Mouse (Mus musculus): Measurements from ENCODE around the gene Sprtn.

GRCm38 (mm10) chr8:124863729-124864128 is 34.0 kb upstream of the Sprtn start:
- TF ChIP-seq TAL1 (IDR thresholded peaks at IDR 0.05; ENCODE audit: low read length) (no peak), GATA1 (IDR thresholded peaks at IDR 0.05; ENCODE audit: low read length) (no peak)
